Mouse (Mus musculus) lung, postnatal 0 days (tissue): ENCODE measurements around the gene Bnip3.

Source experiments
- CTCF ChIP-seq: IDR thresholded peaks from 2 replicates; pipeline ENCODE4 v1.5.1; 2016; ENCODE audit warnings: antibody characterized with exemption, mild to moderate bottlenecking
- EP300 ChIP-seq: IDR thresholded peaks from 2 replicates; pipeline ENCODE4 v1.6.1; 2016; ENCODE audit warnings: antibody characterized with exemption, mild to moderate bottlenecking, control low read depth

DNA sequence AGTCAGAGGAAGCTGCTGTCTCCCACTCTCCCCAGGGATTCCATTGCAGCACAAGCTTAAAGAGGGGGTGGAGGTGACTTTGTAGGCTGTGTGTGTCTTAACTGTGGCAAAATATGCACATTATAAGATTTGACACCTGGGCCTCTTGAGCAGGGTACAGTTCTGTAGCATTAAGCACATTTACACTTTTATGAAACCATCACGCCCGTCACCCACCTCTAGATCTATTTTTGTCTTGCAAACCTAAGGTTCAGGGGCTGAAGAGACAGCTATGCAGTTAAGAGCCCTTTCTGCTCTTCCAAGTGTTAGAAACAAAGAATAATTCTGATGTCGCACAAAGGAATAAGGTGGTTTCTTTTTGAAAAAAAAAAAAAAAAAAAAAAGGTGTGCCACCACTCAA is 36.3 kb upstream of the Bnip3 start:
- TF ChIP-seq CTCF (no peak), EP300 (no peak)
